Mouse (Mus musculus): ENCODE results near the gene Zfp189. TPM values are rescaled to one million over a fixed set of nuclear protein-coding genes. Genes with fewer than 3 reads are reported as not detected.
"Not testable (repeated sequence)": the region's sequence is repeated elsewhere in the genome, so short reads cannot be mapped to it uniquely, and the experiment has no call there.

Gene Zfp189
- total RNA-seq (2021): 10 to 100 TPM; 29.1 to 36.6 TPM
- long read RNA-seq, experiment 1, transcript Zfp189-202 (3 exons, 2,965 nt): major isoform, 17 of 21 reads
- long read RNA-seq, experiment 1, partial matches to known transcripts: 0 of 21 reads
- long read RNA-seq, experiment 1, other reads (novel, unspliced or antisense): 4 of 21 reads
- long read RNA-seq, experiment 2, transcript Zfp189-202 (3 exons, 2,965 nt): major isoform, 24 of 27 reads
- long read RNA-seq, experiment 2, partial matches to known transcripts: 0 of 27 reads
- long read RNA-seq, experiment 2, other reads (novel, unspliced or antisense): 3 of 27 reads

DNA sequence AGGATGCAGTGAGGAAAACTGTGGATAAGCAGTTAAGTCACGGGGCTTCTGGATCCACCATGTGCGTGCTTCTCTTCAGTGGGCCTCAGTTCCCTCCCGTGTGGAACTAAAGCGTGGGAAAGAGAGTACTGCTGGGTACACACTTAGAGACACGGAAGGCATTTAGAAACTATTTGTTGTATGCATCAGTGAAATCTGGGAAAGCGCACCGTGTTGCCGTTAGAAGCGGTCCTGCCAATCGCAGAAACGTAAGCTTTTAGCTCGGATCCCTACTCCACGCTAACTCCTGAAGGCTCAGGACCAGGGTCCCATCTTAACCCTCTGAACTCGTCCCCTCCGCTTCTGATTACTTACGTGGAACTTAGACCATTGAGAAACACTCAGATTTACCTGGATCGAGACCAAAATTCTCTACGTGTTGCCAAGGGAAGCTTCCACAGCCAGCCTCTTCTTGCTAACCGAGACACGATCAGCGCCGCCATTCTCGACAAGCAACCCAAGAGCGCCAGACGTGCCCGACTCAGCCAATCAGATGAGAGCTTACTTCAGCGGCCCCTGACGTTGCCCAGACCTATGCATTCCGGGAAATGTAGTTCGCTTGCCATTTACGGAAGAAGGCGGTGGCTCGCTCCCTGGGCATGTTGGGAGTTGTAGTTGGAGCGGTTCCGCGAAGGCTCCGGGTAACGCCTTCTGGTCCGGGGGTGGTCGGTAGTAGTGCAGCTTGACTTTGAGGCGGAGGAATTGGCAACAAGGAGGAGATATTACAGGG is at the start of gene Zfp189, which contains the start of gene Mrpl50:
Gene Zfp189 (plus strand): TSS at position 605 of the 769 bp plus-strand sequence.
Gene Mrpl50 (minus strand): TSS at position 522 of the 769 bp plus-strand sequence.
- TF ChIP-seq CTCF (conservative IDR thresholded peaks at IDR 0.05): no peak
- peak; percentile 95 to 99 for DNase-seq (ENCODE audit: low spot score in 2 of 2)
- peak within 1 kb of the TSS; percentile 94 for H3K4me3 ChIP-seq
- peak within 1 kb of the TSS; percentile 94 for H3K27ac ChIP-seq

DNA sequence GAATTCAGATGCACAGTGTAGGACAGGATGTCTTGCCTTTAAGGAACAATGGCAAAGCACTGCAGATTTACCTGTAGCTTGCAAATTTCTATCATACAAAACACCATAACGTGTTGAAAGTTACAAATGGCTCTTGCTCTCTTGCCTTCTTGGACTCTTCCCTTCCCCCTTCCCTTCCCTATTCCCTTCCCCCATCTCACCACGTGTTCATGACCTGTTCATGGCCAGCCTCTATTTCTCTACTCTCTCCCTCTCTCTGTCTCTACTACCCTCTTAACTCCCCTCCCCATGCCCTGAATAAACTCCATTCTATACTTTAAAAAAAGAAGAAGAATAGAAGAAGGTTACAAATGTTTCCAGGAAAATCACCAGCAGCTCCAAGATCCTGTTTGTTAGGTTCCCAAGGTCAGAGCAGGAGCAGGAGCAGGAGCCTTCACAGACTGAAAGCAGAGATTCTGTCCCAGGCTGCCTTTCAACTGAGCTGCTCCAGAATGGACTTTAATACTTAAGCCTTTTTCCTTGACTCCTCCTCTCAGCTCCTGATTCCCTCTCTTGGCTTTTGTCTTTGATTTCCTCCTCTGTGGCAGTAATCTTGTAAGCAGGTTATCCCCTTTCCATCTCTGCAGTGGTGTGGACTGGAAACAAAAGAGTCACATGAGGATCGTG is 47.4 kb upstream of the Zfp189 start, which contains the start of gene Acnat1:
Gene Acnat1 (minus strand): TSS at position 478 of the 666 bp plus-strand sequence.
- no peak for DNase-seq (ENCODE audit: low spot score in 2 of 2)
- no peak for TF ChIP-seq CTCF (conservative IDR thresholded peaks at IDR 0.05)
- H3K4me3 ChIP-seq: no peak within 1 kb of the TSS
- no peak within 1 kb of the TSS for H3K27ac ChIP-seq

DNA sequence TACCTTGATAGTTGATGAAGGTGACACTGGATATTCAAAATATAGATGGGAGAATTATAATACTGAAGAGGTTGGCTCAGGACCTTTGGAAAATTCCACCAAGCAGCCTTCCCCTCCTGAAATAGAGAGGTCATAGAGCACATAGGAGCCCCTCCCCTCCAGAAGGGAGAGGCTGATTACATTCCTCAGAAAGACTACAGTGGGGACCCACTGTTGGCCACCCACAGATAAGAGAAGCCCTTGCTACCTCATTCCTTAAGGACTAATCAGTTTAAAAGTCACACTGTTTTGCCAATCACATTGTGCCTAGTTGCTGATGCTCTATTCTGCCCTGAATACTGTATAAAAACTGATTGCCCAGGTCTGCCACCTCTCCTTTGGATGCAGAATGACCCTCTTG is 46.4 kb upstream of the Zfp189 start:
- Histone ChIP-seq H3K27ac (no peak overlapping the region), H3K4me3 (no peak overlapping the region)
- no peak for DNase-seq (ENCODE audit: low spot score in 2 of 2)
- TF ChIP-seq CTCF (conservative IDR thresholded peaks at IDR 0.05): no peak

DNA sequence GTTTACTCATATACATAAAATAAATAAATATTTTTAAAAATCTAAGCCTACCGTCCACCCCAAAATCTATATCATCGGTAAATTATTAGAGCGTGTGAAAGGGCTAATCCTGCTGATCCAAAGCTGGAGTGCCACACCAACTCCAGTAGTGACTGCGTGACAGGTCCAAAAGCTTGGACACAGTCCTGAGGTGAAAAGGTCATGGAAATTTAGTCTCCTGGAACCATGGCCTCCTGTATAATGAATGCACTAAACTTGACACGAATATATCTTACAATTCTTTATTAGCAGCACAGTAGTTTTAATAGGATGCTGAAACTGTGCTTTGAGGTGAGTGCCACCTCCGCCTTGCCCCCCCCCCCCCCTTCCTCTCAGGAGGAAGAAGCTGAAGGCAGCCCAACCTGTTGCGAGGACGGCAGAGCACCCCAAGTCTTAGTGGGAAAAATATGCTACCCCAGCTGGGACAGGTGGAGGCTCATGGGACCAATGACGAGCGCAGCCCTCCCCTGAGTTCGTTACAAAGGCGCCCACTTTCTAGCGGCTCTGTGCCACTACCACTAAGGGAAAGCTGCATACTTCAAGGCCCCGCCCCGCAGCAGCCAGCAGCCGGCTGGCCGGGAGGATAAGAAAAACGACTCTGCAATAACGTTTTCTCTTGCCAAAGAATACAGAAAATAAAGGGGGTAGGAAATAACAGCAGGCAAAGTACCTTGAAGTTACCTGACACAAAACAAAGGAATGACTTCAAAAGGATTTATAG is 42.7 kb upstream of the Zfp189 start:
- TF ChIP-seq CTCF (conservative IDR thresholded peaks at IDR 0.05): no peak
- no peak for DNase-seq (ENCODE audit: low spot score in 2 of 2)
- Histone ChIP-seq H3K4me3 (no peak overlapping the region; the same call in 1 of the 2 replicates), H3K27ac (no peak overlapping the region)

DNA sequence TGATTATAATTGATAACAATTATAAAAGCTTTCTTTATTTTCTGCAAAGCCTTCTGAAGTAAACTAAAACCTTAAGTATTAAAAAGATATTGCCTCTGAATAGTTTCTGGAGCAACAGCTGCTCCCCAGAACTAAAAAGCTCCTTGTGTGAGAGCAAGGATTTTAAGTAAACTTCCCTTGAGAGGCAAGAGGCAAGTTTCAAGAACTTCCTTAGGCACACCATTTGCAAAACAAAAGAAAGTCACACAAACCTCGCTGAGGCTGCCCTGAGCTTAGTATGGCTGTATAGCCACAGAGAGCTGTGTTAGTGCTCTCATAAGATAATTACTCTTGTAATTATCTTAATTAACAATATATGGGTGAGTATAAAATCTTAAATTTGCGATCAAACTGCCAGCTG is 41.9 kb upstream of the Zfp189 start:
- not testable (repeated sequence) for H3K4me3 ChIP-seq; DNase-seq (ENCODE audit: low spot score in 2 of 2); H3K27ac ChIP-seq

DNA sequence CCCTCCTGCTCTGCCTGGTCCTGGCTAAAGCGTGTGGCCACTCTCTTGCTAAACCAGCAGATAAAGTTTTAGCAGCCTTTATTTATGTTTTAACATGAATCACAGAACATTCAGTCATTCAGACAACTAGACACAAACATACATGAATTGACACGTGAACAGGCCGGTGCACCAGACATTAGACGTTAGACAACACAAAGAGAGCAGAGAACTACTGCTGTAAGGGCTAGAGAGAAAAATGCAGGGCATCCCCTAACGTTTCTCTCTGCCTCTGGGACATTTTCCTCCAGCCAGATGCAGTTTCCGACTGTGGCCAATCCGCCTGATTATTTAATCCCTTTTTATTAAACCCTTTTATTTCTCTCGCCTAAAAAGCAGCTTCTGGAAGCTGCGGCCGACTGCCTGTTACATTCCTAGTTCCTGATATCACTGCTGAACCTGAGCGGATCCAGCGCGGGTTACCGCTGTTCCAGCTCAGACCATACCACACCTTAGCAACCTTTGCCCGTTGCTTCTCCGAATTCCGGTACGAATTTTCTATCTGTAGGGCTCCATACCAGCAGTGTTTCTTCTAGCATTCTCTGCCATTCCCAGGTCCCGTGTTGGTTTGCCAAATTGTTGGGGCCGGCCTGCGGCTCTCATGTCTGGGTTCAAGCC is 40.7 kb upstream of the Zfp189 start:
- no peak for TF ChIP-seq CTCF (conservative IDR thresholded peaks at IDR 0.05)
- H3K4me3 ChIP-seq: no peak overlapping the region
- H3K27ac ChIP-seq: no peak overlapping the region
- no peak for DNase-seq (ENCODE audit: low spot score in 2 of 2)

DNA sequence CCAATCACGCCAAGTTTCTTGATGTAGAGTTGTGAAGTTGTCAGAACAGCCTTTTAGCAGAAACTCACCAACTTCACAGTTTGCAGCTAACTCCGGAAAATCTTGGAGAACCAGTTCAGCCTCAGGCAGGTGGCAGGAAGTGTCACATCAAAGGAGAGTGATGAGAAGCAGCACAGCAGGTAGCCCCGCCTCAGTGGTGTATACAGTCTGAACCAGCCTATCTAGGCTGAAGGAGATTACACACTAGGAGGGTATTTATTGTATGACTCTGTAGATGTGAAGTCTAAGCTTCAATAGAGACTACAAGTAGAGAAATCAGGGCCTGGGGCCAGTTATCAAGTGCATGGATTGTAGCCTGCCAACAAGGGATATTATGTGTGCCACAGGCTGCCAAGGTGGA is 40.1 kb upstream of the Zfp189 start:
- no peak for DNase-seq (ENCODE audit: low spot score in 2 of 2)
- Histone ChIP-seq H3K27ac (no peak overlapping the region), H3K4me3 (no peak overlapping the region)
- TF ChIP-seq CTCF (conservative IDR thresholded peaks at IDR 0.05): no peak

DNA sequence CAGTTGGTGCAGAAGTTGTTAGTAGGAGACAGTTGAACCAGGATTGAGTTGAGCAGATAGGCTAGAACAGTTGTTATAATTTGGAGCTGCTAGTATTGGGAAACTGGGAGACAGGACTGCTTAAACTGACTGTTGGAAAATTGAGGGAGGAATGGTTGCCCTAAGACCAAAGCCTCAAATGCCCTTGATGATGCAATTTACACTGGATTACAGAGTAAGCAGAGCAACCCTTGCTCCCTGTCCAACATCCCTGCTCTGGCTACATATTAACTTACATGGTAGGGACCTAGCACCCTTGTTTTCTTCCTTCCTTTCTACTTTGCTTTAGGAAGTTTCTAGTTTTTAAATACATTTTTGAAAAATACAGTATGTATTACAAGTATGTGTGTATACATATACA is 35.5 kb upstream of the Zfp189 start:
- no peak overlapping the region for H3K4me3 ChIP-seq
- H3K27ac ChIP-seq: no peak overlapping the region
- no peak for TF ChIP-seq CTCF (conservative IDR thresholded peaks at IDR 0.05)
- no peak for DNase-seq (ENCODE audit: low spot score in 2 of 2)

DNA sequence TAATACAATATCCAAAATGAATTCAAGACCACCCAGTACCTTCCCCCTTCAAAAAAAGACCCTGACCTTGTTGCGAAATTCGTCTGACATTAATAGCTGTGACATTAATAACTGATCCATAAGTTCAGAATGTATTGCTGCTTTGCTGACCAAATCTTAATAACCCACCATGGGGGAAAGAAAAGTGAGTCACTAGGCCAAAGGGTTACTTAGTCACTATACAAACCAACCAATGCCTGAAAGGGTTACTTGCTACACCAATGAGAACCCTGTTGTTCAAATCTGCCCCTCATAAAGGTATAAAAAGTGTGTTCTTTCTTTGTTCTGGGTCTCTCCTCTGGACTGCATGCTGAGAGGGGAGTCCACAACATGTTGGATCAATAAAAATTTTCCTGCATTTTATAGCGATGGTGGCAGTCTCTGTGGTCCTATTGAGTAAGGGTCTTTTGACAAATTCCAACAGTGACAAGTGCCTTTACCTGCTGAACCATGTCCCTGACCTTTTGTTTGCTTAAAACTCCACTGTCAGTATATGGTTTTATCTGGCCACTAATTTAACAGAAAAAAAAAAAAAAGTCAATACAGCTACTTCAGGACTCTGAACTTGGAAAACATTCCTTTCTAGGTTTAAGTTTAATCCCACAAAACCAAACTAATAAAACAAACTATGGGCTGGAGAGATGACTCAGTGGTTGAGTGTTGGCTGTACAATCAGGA is 34.9 kb upstream of the Zfp189 start:
- DNase-seq (ENCODE audit: low spot score in 2 of 2); H3K27ac ChIP-seq; H3K4me3 ChIP-seq: not testable (repeated sequence)

DNA sequence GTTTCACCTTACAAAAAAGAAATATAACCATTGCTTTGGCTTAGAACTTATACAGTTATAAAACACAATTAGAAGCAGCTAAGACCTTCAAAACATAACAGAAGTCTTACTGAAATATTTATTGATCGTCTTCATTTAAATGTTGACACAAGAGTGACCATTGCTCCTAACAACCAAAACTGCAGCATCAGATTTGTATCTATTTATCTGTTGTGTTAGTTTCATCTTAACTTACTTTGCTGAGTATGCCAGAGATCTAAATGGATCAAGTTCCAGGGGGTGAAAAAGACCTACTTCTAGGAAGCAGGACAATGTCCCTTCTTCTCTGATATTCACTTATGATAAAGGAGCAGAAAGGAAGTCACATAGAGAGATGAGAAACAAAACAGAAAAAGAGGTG is 17.4 kb upstream of the Zfp189 start:
- TF ChIP-seq CTCF (conservative IDR thresholded peaks at IDR 0.05): no peak

DNA sequence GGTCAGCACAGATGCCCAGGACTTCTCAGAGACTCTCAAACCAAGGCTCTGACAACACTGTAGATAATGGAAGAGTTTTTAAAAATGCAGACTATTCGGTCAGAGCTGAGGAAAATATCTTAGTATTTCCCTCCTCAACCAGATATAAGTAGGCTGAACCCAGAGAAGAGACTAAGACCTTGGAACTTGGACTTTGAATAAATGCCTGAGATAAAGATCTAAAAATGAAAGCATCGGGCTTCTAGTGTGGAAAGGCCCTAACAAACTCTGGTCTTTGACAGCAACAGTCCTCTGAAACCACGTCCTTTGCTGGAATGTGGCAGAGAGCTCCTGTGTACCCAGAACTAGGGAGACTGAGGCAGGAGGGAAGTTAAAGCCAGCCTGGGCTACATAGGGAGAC is 14.6 kb upstream of the Zfp189 start, which contains the start of gene Baat:
Gene Baat (minus strand): TSS at position 172 of the 400 bp plus-strand sequence.
- H3K4me3 ChIP-seq: no peak within 1 kb of the TSS
- H3K27ac ChIP-seq: no peak within 1 kb of the TSS
- TF ChIP-seq CTCF (conservative IDR thresholded peaks at IDR 0.05): no peak
- DNase-seq (ENCODE audit: low spot score in 2 of 2): no peak

More for the DNA sequence above, 17.4 kb upstream of the Zfp189 start:
- no peak overlapping the region for H3K4me3 ChIP-seq
- DNase-seq (ENCODE audit: low spot score in 2 of 2): no peak
- H3K27ac ChIP-seq: no peak overlapping the region

All from layer of hippocampus, adult 2 months (tissue).